Mouse (Mus musculus): ENCODE measurements around the gene Ecd.

GRCm38 (mm10) chr14:20298131-20298530 is 49.8 kb downstream of the Ecd start:
- TF ChIP-seq CTCF (IDR thresholded peaks at IDR 0.05; ENCODE audit: extremely low read depth, insufficient read depth, low read length) (no peak), POLR2A (IDR thresholded peaks at IDR 0.05; ENCODE audit: extremely low read depth, insufficient read depth, low read length) (no peak)
